Mouse (Mus musculus) midbrain, embryonic 15.5 days (tissue): ENCODE measurements around the gene Ckap4. TPM values are rescaled to one million over a fixed set of nuclear protein-coding genes. Genes with fewer than 3 reads are reported as not detected.

Experiments
- ATAC-seq: fragments of 200-750 bp; cut with Nextera tagmentation; replicated peaks from 2 replicates; pipeline ENCODE4 v1.8.0; 2017; ENCODE audit warnings: moderate TSS enrichment
- H3K27ac ChIP-seq: fragments of 300-500 bp; sonication (generic); 2 replicates; pipeline ENCODE4 v1.5.1; 2015; ENCODE audit warnings: mild to moderate bottlenecking, inconsistent platforms
- H3K27me3 ChIP-seq: fragments of 300-500 bp; sonication (generic); replicated peaks from 2 replicates; pipeline ENCODE4 v1.6.1; 2015; ENCODE audit warnings: inconsistent platforms
- H3K36me3 ChIP-seq: fragments of 300-500 bp; sonication (generic); replicated peaks from 2 replicates; pipeline ENCODE4 v1.6.1; 2015; ENCODE audit warnings: inconsistent platforms
- H3K4me1 ChIP-seq: fragments of 300-500 bp; sonication (generic); 2 replicates; pipeline ENCODE4 v1.6.1; 2015; ENCODE audit warnings: inconsistent platforms
- H3K4me2 ChIP-seq: fragments of 300-500 bp; sonication (generic); 2 replicates; pipeline ENCODE4 v1.6.1; 2015; ENCODE audit warnings: inconsistent platforms, mild to moderate bottlenecking, moderate library complexity
- H3K4me3 ChIP-seq: fragments of 300-500 bp; sonication (generic); 2 replicates; pipeline ENCODE4 v1.5.1; 2015; ENCODE audit warnings: mild to moderate bottlenecking, inconsistent platforms
- H3K9ac ChIP-seq: fragments of 300-500 bp; sonication (generic); 2 replicates; pipeline ENCODE4 v1.6.1; 2015; ENCODE audit warnings: mild to moderate bottlenecking, inconsistent platforms
- H3K9me3 ChIP-seq: fragments of 300-500 bp; sonication (generic); 2 replicates; pipeline ENCODE4 v1.6.1; 2016; ENCODE audit warnings: inconsistent platforms
- WGBS: fragments of 180-500 bp; shearing (Covaris S2); methylation state at CpG from one replicate; pipeline ENCODE4 v1.1.7; 2015; ENCODE audit warnings: mixed read lengths; 5-methylcytosine and 5-hydroxymethylcytosine counted together
- polyA plus RNA-seq: library from polyadenylated mRNA; unstranded; fragments of >200 nt; fragmentation: Nextera tagmentation; extraction: Ambion mirVana; gene quantifications from 2 replicates; pipeline ENCODE4 v1.2.1, GENCODE M21; 2015

Gene Ckap4
- polyA plus RNA-seq, 1 experiment from 2014 or later = 53.2 TPM

- H3K27me3 ChIP-seq = no peaks in the 10 kb centered on the region
- no peaks in the 10 kb centered on the region for H3K9me3 ChIP-seq
- no peak for ATAC-seq
- H3K36me3 ChIP-seq = no peaks in the 10 kb centered on the region
- WGBS = 71% methylated on average over 11 of the region's 11 CpGs
- no peaks in the 10 kb centered on the region for H3K4me1 ChIP-seq
- no peak overlapping the region for H3K9ac ChIP-seq
- no peak overlapping the region for H3K4me2 ChIP-seq
- no peak overlapping the region for H3K27ac ChIP-seq
- H3K4me3 ChIP-seq = no peak overlapping the region
Measured at GRCm38 (mm10) chr10:84542802-84543658, 9.2 kb upstream of the Ckap4 start.

- H3K36me3 ChIP-seq = no peaks in the 10 kb centered on the region
- H3K4me3 ChIP-seq = no peak overlapping the region
- no peaks in the 10 kb centered on the region for H3K27me3 ChIP-seq
- 88% methylated on average over 6 of the region's 6 CpGs for WGBS
- peaks cover 2% of the 10 kb centered on the region; the same call in 1 of the 2 replicates for H3K4me1 ChIP-seq
- no peak overlapping the region for H3K9ac ChIP-seq
- no peak overlapping the region for H3K4me2 ChIP-seq
- H3K9me3 ChIP-seq = no peaks in the 10 kb centered on the region
- no peak for ATAC-seq
- H3K27ac ChIP-seq = no peak overlapping the region
Measured at GRCm38 (mm10) chr10:84539651-84540050, 5.8 kb upstream of the Ckap4 start.

GRCm38 (mm10) chr10:84535859-84536258, 2.0 kb upstream of the Ckap4 start:
- no peaks in the 10 kb centered on the region for H3K9me3 ChIP-seq
- no peak overlapping the region for H3K4me3 ChIP-seq
- H3K27ac ChIP-seq = no peak overlapping the region
- H3K4me2 ChIP-seq = no peak overlapping the region
- no peaks in the 10 kb centered on the region for H3K36me3 ChIP-seq
- H3K27me3 ChIP-seq = no peaks in the 10 kb centered on the region
- no peak for ATAC-seq
- peaks cover 28% of the 10 kb centered on the region for H3K4me1 ChIP-seq
- H3K9ac ChIP-seq = no peak overlapping the region
- WGBS = 59% methylated on average over 4 of the region's 4 CpGs

- Histone ChIP-seq H3K4me3 (no peak overlapping the region), H3K27me3 (no peaks in the 10 kb centered on the region), H3K9me3 (no peaks in the 10 kb centered on the region), H3K4me1 (peaks cover 32% of the 10 kb centered on the region), H3K36me3 (no peaks in the 10 kb centered on the region), H3K9ac (no peak overlapping the region), H3K4me2 (no peak overlapping the region), H3K27ac (no peak overlapping the region)
- ATAC-seq = no peak
- WGBS = 68% methylated on average over 5 of the region's 5 CpGs
Measured at GRCm38 (mm10) chr10:84535458-84535857, 1.6 kb upstream of the Ckap4 start.

- Histone ChIP-seq H3K36me3 (peaks cover 2% of the 10 kb centered on the region; the same call in 1 of the 2 replicates), H3K9ac (peak overlapping the region; percentile 74), H3K4me1 (peaks cover 40% of the 10 kb centered on the region), H3K27me3 (no peaks in the 10 kb centered on the region), H3K9me3 (no peaks in the 10 kb centered on the region), H3K27ac (peak overlapping the region; percentile 81), H3K4me2 (peak overlapping the region; percentile 61), H3K4me3 (peak overlapping the region; percentile 83)
- peak; percentile 62 for ATAC-seq
- WGBS = under 1% methylated on average over 66 of the region's 72 CpGs
Measured at GRCm38 (mm10) chr10:84532911-84533882, 665 bp downstream of the Ckap4 start.

GRCm38 (mm10) chr10:84532191-84532889, 1.5 kb downstream of the Ckap4 start:
- H3K36me3 ChIP-seq = peaks cover 10% of the 10 kb centered on the region; the same call in 1 of the 2 replicates
- no peaks in the 10 kb centered on the region for H3K9me3 ChIP-seq
- H3K4me1 ChIP-seq = peaks cover 40% of the 10 kb centered on the region
- H3K4me2 ChIP-seq = peak overlapping the region; percentile 61
- H3K27me3 ChIP-seq = no peaks in the 10 kb centered on the region
- peak overlapping the region; percentile 74 for H3K9ac ChIP-seq
- no peak for ATAC-seq
- 71% methylated on average over 16 of the region's 16 CpGs for WGBS
- peak overlapping the region; percentile 81; the same call in 1 of the 2 replicates for H3K27ac ChIP-seq
- peak overlapping the region; percentile 83 for H3K4me3 ChIP-seq

- H3K4me3 ChIP-seq = peak overlapping the region; percentile 83; the same call in 1 of the 2 replicates
- 76% methylated on average over 4 of the region's 4 CpGs for WGBS
- ATAC-seq = no peak
- H3K9ac ChIP-seq = 0 out of 2 replicates have a peak overlapping the region, but pooled peaks have one; percentile 74
- H3K4me2 ChIP-seq = peak overlapping the region; percentile 61
- H3K36me3 ChIP-seq = peaks cover 16% of the 10 kb centered on the region; the same call in 1 of the 2 replicates
- no peaks in the 10 kb centered on the region for H3K27me3 ChIP-seq
- H3K27ac ChIP-seq = no peak overlapping the region
- H3K4me1 ChIP-seq = peaks cover 40% of the 10 kb centered on the region
- H3K9me3 ChIP-seq = no peaks in the 10 kb centered on the region
Measured at GRCm38 (mm10) chr10:84531576-84531975, 2.3 kb downstream of the Ckap4 start.

- H3K4me1 ChIP-seq = peaks cover 43% of the 10 kb centered on the region
- H3K27me3 ChIP-seq = no peaks in the 10 kb centered on the region
- no peak overlapping the region for H3K4me3 ChIP-seq
- no peak overlapping the region for H3K9ac ChIP-seq
- no peak for ATAC-seq
- H3K9me3 ChIP-seq = no peaks in the 10 kb centered on the region
- H3K36me3 ChIP-seq = peaks cover 19% of the 10 kb centered on the region; the same call in 1 of the 2 replicates
- no peak overlapping the region for H3K27ac ChIP-seq
- peak overlapping the region; percentile 61 for H3K4me2 ChIP-seq
- 85% methylated on average over 8 of the region's 8 CpGs for WGBS
Measured at GRCm38 (mm10) chr10:84530388-84530787, 3.5 kb downstream of the Ckap4 start.

- WGBS = 84% methylated on average over 12 of the region's 12 CpGs
- no peak overlapping the region for H3K9ac ChIP-seq
- H3K27ac ChIP-seq = no peak overlapping the region
- H3K27me3 ChIP-seq = no peaks in the 10 kb centered on the region
- H3K4me1 ChIP-seq = peaks cover 33% of the 10 kb centered on the region
- H3K4me2 ChIP-seq = no peak overlapping the region
- H3K36me3 ChIP-seq = peaks cover 19% of the 10 kb centered on the region; the same call in 1 of the 2 replicates
- no peak overlapping the region for H3K4me3 ChIP-seq
- H3K9me3 ChIP-seq = no peaks in the 10 kb centered on the region
- ATAC-seq = no peak
Measured at GRCm38 (mm10) chr10:84527631-84528030, 6.2 kb downstream of the Ckap4 start.

- Histone ChIP-seq H3K27me3 (no peaks in the 10 kb centered on the region), H3K4me1 (peaks cover 27% of the 10 kb centered on the region), H3K4me2 (no peak overlapping the region), H3K9me3 (no peaks in the 10 kb centered on the region), H3K36me3 (peaks cover 19% of the 10 kb centered on the region; the same call in 1 of the 2 replicates), H3K9ac (no peak overlapping the region), H3K27ac (no peak overlapping the region), H3K4me3 (no peak overlapping the region)
- no peak for ATAC-seq
- WGBS = 78% methylated on average over 5 of the region's 5 CpGs
Measured at GRCm38 (mm10) chr10:84527070-84527469, 6.8 kb downstream of the Ckap4 start.

- H3K4me2 ChIP-seq = no peak overlapping the region
- H3K27ac ChIP-seq = no peak overlapping the region
- ATAC-seq = 0 out of 2 replicates have a peak, but pooled peaks have one; percentile 8
- no peak overlapping the region for H3K4me3 ChIP-seq
- H3K9ac ChIP-seq = no peak overlapping the region
- H3K9me3 ChIP-seq = no peaks in the 10 kb centered on the region
- no peaks in the 10 kb centered on the region for H3K27me3 ChIP-seq
- peaks cover 19% of the 10 kb centered on the region; the same call in 1 of the 2 replicates for H3K36me3 ChIP-seq
- WGBS = 39% methylated on average over 10 of the region's 10 CpGs
- peaks cover 22% of the 10 kb centered on the region for H3K4me1 ChIP-seq
Measured at GRCm38 (mm10) chr10:84526488-84526887, 7.4 kb downstream of the Ckap4 start.
